Mouse (Mus musculus) midbrain, postnatal 0 days (tissue): ENCODE measurements around the gene Arid1b. TPM values are rescaled to one million over a fixed set of nuclear protein-coding genes. Genes with fewer than 3 reads are reported as not detected.

ENCODE experiments used
- ATAC-seq: fragments of 200-750 bp; cut with Nextera tagmentation; 2 replicates; pipeline ENCODE4 v1.8.0; 2017; ENCODE audit warnings: moderate number of reproducible peaks, mild to moderate bottlenecking, moderate TSS enrichment, moderate library complexity; ENCODE audit not compliant: low FRiP score
- DNase-seq: peaks from one replicate; pipeline ENCODE4 v3.0.0-alpha.2; 2015; ENCODE audit warnings: low spot score
- H3K27ac ChIP-seq: fragments of 300-500 bp; sonication (generic); 2 replicates; pipeline ENCODE4 v1.5.1; 2014; ENCODE audit warnings: low read depth, mild to moderate bottlenecking, low read length, mixed read lengths
- H3K27me3 ChIP-seq: fragments of 300-500 bp; sonication (generic); 2 replicates; pipeline ENCODE4 v1.6.1; 2014; ENCODE audit warnings: low read length, control low read depth, mixed read lengths; ENCODE audit not compliant: insufficient read depth
- H3K36me3 ChIP-seq: fragments of 300-500 bp; sonication (generic); 2 replicates; pipeline ENCODE4 v1.6.1; 2014; ENCODE audit warnings: low read length, control low read depth, mixed read lengths; ENCODE audit not compliant: insufficient read depth
- H3K4me1 ChIP-seq: fragments of 300-500 bp; sonication (generic); 2 replicates; pipeline ENCODE4 v1.6.1; 2014; ENCODE audit warnings: mild to moderate bottlenecking, control low read depth, antibody characterized with exemption, low read length, mixed read lengths; ENCODE audit not compliant: insufficient read depth
- H3K4me2 ChIP-seq: fragments of 300-500 bp; sonication (generic); 2 replicates; pipeline ENCODE4 v1.6.1; 2014; ENCODE audit warnings: low read depth, mild to moderate bottlenecking, low read length, mixed read lengths; ENCODE audit not compliant: poor library complexity, severe bottlenecking
- H3K4me3 ChIP-seq: fragments of 300-500 bp; sonication (generic); 2 replicates; pipeline ENCODE4 v1.5.1; 2014; ENCODE audit warnings: low read depth, mild to moderate bottlenecking, low read length, moderate library complexity
- H3K9ac ChIP-seq: fragments of 300-500 bp; sonication (generic); replicated peaks from 2 replicates; pipeline ENCODE4 v1.6.1; 2014; ENCODE audit warnings: mild to moderate bottlenecking, low read length, moderate library complexity, mixed read lengths; ENCODE audit not compliant: poor library complexity, severe bottlenecking
- H3K9me3 ChIP-seq: fragments of 300-500 bp; sonication (generic); 2 replicates; pipeline ENCODE4 v1.6.1; 2016; ENCODE audit warnings: low read length, control low read depth
- CTCF ChIP-seq: IDR thresholded peaks from 2 replicates; pipeline ENCODE4 v1.5.1; 2016; ENCODE audit warnings: antibody characterized with exemption, mild to moderate bottlenecking
- WGBS: fragments of 180-500 bp; shearing (Covaris S2); extraction: QIAGEN DNeasy Blood & Tissue Kit; methylation state at CpG from one replicate; pipeline ENCODE4 v1.1.7; 2014; 5-methylcytosine and 5-hydroxymethylcytosine counted together
- polyA plus RNA-seq: library from polyadenylated mRNA; unstranded; fragments of >200 nt; fragmentation: Nextera tagmentation; extraction: Ambion mirVana; gene quantifications from 2 replicates; pipeline ENCODE4 v1.2.1, GENCODE M21; 2015
- total RNA-seq: library from RNA; depleted of rRNA; stranded (reverse); fragments of >200 nt; gene quantifications from 2 replicates; pipeline ENCODE4 v1.2.3, GENCODE M21; 2014

The Arid1b gene
- total and polyA plus RNA-seq, 2 experiments from 2014 or later = 11.9 to 73.3 TPM

DNA sequence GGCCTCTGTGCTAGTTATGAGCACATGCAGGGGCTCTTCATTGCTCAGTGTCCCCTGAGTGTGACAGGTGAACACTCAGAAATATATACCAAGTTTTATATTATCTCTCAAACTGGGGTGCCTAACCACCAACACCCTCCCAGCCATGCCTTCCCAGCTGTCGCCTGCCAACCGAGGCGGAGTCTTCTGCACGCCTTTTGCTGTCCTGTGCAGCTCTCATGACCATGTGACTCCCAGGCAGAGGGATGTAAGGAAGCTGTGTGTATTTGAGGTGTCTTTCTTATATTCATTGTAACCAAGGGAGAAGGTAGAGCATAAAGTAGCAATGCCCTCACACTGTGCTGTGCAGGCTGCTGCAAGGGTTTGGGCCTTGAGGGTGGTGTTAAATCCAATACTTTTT lies 268.7 kb downstream of the Arid1b start:
- Histone ChIP-seq H3K4me2 (no peak overlapping the region), H3K36me3 (peaks cover 7% of the 10 kb centered on the region; the same call in 1 of the 2 replicates), H3K4me1 (no peaks in the 10 kb centered on the region), H3K27ac (no peak overlapping the region), H3K9ac (no peak overlapping the region), H3K4me3 (no peak overlapping the region), H3K9me3 (no peaks in the 10 kb centered on the region), H3K27me3 (no peaks in the 10 kb centered on the region)
- WGBS = 67% methylated on average over 4 of the region's 4 CpGs
- TF ChIP-seq CTCF = no peak
- DNase-seq = no peak
- ATAC-seq = no peak

DNA sequence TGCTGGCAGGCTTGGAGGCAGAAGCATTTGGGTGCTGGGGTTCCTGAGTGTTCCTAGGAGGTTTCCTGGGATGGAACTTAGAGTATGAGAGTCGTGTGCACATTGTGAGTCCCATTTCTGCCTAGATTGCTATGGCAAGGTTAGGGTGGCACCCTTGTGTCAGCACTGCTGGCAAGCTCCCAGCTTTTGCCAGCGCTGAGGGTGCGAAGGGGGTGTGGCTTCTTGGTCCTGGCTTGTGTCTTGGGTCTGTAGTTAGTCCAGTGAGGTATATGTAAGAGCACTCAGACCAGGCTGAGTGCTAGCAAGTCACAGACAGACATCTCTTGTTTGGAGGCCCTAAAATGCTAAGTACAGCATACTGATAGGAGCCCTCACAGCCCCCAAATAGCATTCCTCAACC lies 270.7 kb downstream of the Arid1b start:
- peaks cover 7% of the 10 kb centered on the region; the same call in 1 of the 2 replicates for H3K36me3 ChIP-seq
- no peaks in the 10 kb centered on the region for H3K4me1 ChIP-seq
- no peak overlapping the region for H3K9ac ChIP-seq
- DNase-seq (no peak), ATAC-seq (no peak)
- no peak overlapping the region for H3K27ac ChIP-seq
- WGBS = 84% methylated on average over 3 of the region's 3 CpGs
- no peak overlapping the region for H3K4me3 ChIP-seq
- no peak for TF ChIP-seq CTCF
- no peaks in the 10 kb centered on the region for H3K9me3 ChIP-seq
- no peak overlapping the region for H3K4me2 ChIP-seq
- H3K27me3 ChIP-seq = no peaks in the 10 kb centered on the region

DNA sequence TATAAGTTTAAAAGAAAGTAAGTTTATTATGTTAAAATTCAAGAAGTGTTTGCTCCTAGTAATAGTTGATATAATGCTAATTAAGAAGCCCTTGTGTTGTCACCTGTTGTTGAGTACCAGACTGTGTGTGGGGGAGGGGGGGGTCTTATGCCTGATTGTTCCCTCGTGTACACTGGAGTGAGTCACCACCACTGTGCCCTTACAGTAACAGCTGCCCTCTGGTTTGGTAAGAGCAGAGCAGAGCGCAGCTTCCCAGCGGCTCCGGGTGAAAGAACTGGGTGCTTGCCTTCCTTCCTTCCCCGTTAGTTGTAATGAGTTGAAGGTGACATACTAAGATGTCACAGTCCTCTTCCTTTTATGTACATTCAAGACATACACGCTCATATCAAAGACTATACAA lies 271.5 kb downstream of the Arid1b start:
- Histone ChIP-seq H3K4me2 (no peak overlapping the region), H3K9ac (no peak overlapping the region), H3K27ac (no peak overlapping the region), H3K27me3 (no peaks in the 10 kb centered on the region), H3K9me3 (no peaks in the 10 kb centered on the region), H3K4me3 (no peak overlapping the region), H3K4me1 (no peaks in the 10 kb centered on the region), H3K36me3 (peaks cover 7% of the 10 kb centered on the region; the same call in 1 of the 2 replicates)
- ATAC-seq = no peak
- DNase-seq = no peak
- WGBS = 91% methylated on average over 6 of the region's 6 CpGs
- no peak for TF ChIP-seq CTCF

DNA sequence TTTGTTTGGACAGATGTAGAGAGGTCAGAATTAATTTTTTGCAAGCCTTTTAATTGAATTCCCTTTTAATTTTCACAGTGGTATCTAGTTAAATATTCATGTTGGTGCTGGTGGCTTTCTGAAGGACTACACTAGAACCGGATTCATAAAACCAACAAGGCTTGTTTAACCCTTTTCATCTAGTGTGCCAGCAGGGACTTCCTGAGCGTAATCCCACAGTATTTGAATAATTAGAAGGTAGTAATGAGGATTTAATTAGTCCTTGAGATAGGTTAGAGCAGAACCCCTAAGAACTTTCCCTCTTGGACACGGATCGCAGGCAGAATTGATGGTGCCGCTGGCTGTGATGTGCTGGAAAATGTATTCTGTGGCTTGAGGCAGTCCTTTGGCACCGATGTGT lies 273.6 kb downstream of the Arid1b start:
- no peak for TF ChIP-seq CTCF
- no peak overlapping the region for H3K4me3 ChIP-seq
- no peak overlapping the region for H3K4me2 ChIP-seq
- H3K4me1 ChIP-seq = 0 out of 2 replicates have a peak, but pooled peaks cover 3% of the 10 kb centered on the region
- ATAC-seq = no peak
- 56% methylated on average over 6 of the region's 6 CpGs for WGBS
- no peak for DNase-seq
- H3K27me3 ChIP-seq = no peaks in the 10 kb centered on the region
- H3K36me3 ChIP-seq = peaks cover 7% of the 10 kb centered on the region; the same call in 1 of the 2 replicates
- no peak overlapping the region for H3K9ac ChIP-seq
- H3K9me3 ChIP-seq = no peaks in the 10 kb centered on the region
- no peak overlapping the region for H3K27ac ChIP-seq

DNA sequence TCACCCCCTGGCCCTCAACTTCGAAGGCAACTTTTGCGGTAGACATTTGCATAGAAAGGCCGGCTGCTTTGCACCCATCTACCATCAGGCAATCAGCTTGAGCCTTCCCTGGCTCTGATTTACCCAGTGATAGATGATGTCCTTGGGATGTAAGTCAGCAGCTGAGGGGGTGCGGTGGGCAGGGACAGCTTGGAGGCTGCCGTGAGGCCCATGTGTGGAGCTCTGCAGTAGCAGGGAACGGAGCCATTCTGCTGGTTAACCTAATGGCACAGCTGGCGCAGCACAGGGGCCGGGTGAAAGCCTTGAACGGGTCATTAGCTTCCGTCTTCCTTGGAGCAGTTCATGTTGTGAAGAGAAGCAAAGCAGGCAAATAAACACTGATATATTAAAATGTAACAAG lies 275.2 kb downstream of the Arid1b start:
- Histone ChIP-seq H3K4me2 (no peak overlapping the region), H3K4me3 (no peak overlapping the region), H3K9me3 (no peaks in the 10 kb centered on the region), H3K36me3 (peaks cover 2% of the 10 kb centered on the region; the same call in 1 of the 2 replicates), H3K4me1 (0 out of 2 replicates have a peak, but pooled peaks cover 3% of the 10 kb centered on the region), H3K27ac (no peak overlapping the region), H3K9ac (no peak overlapping the region), H3K27me3 (no peaks in the 10 kb centered on the region)
- TF ChIP-seq CTCF = no peak
- ATAC-seq (no peak), DNase-seq (peak; percentile 32)
- WGBS = 79% methylated on average over 10 of the region's 10 CpGs

DNA sequence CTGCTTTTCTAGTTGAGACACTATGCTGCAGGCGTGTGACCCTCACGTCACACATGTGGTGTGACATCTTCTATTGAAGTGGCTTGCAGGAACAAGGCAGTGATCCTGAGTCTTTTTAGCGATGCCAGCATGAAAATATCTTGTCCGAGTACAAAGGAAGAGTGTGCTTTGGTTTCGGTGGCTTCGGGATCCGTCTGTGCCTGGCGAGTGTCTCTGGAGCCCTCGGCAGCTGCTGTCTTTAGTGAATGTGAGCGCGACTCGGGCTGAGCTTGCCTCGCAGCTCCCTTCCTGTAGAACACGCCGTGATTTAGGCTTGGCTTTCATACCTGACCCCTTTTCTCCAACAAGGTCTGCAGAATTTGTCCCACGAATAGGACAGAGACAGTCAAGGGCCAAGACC lies 275.6 kb downstream of the Arid1b start:
- 54% methylated on average over 16 of the region's 16 CpGs for WGBS
- no peaks in the 10 kb centered on the region for H3K27me3 ChIP-seq

More for the DNA sequence above, 275.6 kb downstream of the Arid1b start:
- Histone ChIP-seq H3K4me2 (no peak overlapping the region), H3K9me3 (no peaks in the 10 kb centered on the region), H3K36me3 (no peaks in the 10 kb centered on the region), H3K4me1 (0 out of 2 replicates have a peak, but pooled peaks cover 3% of the 10 kb centered on the region), H3K4me3 (no peak overlapping the region), H3K9ac (no peak overlapping the region), H3K27ac (no peak overlapping the region)
- no peak for ATAC-seq
- TF ChIP-seq CTCF = no peak
- no peak for DNase-seq
